Mouse (Mus musculus): ENCODE data around the gene Rae1. TPM values are rescaled to one million over a fixed set of nuclear protein-coding genes. Genes with fewer than 3 reads are reported as not detected.
A peak's percentile ranks its signal among the peaks of the same experiment; 100 is the strongest.

The Rae1 gene
- polyA plus RNA-seq (2015; fragmentation: Nextera tagmentation; extraction: Ambion mirVana): 118 and 126 TPM in 2 replicates

- H3K9ac ChIP-seq: peak within 1 kb of the TSS; percentile 86
- under 1% methylated on average over 45 of the region's 45 CpGs for WGBS
- peak; percentile 96 for ATAC-seq (replicated peaks)
- 0 out of 2 replicates have a peak, but pooled peaks cover 7% of the 10 kb centered on the region for H3K27me3 ChIP-seq (replicated peaks)
- peak within 1 kb of the TSS; percentile 76 for H3K4me2 ChIP-seq
- peaks cover 17% of the 10 kb centered on the region for H3K36me3 ChIP-seq (replicated peaks)
- H3K27ac ChIP-seq: peak within 1 kb of the TSS; percentile 86
- H3K4me1 ChIP-seq: peaks cover 17% of the 10 kb centered on the region
- peak within 1 kb of the TSS; percentile 91 for H3K4me3 ChIP-seq
- H3K9me3 ChIP-seq: no peaks in the 10 kb centered on the region
Observed at GRCm38 (mm10) chr2:172999630-173000284, at the start of gene Rae1. TSS of gene Rae1 (plus strand) at chr2:173000117.

DNA sequence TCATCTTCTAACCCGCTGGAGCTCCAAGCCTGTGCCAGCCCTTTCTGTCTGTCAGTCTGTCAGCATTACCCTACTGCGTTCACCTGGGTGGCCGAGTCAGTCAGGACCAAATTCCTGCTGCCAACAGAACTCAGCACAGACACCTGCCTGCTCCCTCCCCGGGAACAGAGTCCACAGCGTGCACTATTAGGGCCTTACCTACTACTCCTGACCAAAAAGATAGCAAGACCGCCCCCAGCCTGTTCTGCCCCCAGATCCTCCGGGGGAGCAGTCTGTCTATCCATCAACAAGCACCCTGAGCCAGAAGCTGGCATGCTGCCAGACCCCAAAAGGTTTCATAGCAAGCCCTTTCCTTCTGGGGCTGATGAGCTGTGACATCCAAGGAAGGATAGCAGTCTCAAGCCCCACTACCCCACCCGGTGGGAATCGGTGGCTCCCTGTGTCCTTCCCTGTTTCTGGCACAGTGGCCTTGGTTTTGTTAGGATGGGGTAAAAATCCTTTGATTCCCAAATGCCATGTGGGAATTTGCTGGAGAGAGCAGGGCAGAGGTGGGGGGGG, 49.7 kb upstream of the Rae1 start:
- Histone ChIP-seq H3K27ac (no peak overlapping the region), H3K9ac (no peak overlapping the region), H3K4me3 (no peak overlapping the region), H3K36me3 (replicated peaks) (no peaks in the 10 kb centered on the region), H3K4me1 (peaks cover 8% of the 10 kb centered on the region; the same call in 1 of the 2 replicates), H3K27me3 (replicated peaks) (0 out of 2 replicates have a peak, but pooled peaks cover 12% of the 10 kb centered on the region), H3K4me2 (no peak overlapping the region), H3K9me3 (no peaks in the 10 kb centered on the region)
- 60% methylated on average over 9 of the region's 9 CpGs for WGBS
- no peak for ATAC-seq (replicated peaks)

GRCm38 (mm10) chr2:172950722-172951121, 49.2 kb upstream of the Rae1 start:
- H3K4me3 ChIP-seq: no peak overlapping the region
- H3K4me2 ChIP-seq: no peak overlapping the region
- H3K9ac ChIP-seq: no peak overlapping the region
- H3K27me3 ChIP-seq (replicated peaks): 0 out of 2 replicates have a peak, but pooled peaks cover 9% of the 10 kb centered on the region
- H3K4me1 ChIP-seq: peaks cover 8% of the 10 kb centered on the region; the same call in 1 of the 2 replicates
- ATAC-seq (replicated peaks): no peak
- no peak overlapping the region for H3K27ac ChIP-seq
- no peaks in the 10 kb centered on the region for H3K9me3 ChIP-seq
- 25% methylated on average over 11 of the region's 11 CpGs for WGBS
- H3K36me3 ChIP-seq (replicated peaks): no peaks in the 10 kb centered on the region

- Histone ChIP-seq H3K36me3 (replicated peaks) (no peaks in the 10 kb centered on the region), H3K9ac (no peak overlapping the region), H3K4me2 (no peak overlapping the region), H3K27ac (no peak overlapping the region), H3K9me3 (no peaks in the 10 kb centered on the region), H3K4me3 (no peak overlapping the region), H3K4me1 (peaks cover 8% of the 10 kb centered on the region; the same call in 1 of the 2 replicates), H3K27me3 (replicated peaks) (0 out of 2 replicates have a peak, but pooled peaks cover 6% of the 10 kb centered on the region)
- no peak for ATAC-seq (replicated peaks)
- 88% methylated on average over 2 of the region's 2 CpGs for WGBS
Observed at GRCm38 (mm10) chr2:172951976-172952375, 47.9 kb upstream of the Rae1 start.

DNA sequence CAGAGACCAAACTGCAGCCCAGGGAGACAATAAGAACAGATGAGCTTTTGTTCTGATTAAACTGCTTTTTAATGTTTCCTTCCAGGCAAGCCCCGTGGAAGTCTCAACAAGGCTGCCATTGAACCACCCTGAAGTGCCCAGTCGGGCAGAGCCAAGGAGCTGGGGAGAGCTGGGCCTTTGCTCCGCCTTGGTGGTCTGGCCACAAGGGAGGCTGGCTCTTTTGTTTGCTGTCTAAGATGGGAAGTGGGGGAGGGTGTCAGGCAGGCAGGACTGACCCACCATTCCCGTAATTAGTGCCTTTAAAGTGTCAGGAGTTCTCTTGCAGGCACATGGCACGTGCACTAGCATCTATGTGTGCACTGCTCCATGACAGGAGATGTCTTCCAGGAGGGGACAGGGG, 41.3 kb upstream of the Rae1 start:
- Histone ChIP-seq H3K9ac (no peak overlapping the region), H3K4me3 (no peak overlapping the region), H3K4me1 (no peaks in the 10 kb centered on the region), H3K9me3 (no peaks in the 10 kb centered on the region), H3K27ac (no peak overlapping the region), H3K27me3 (replicated peaks) (no peaks in the 10 kb centered on the region), H3K36me3 (replicated peaks) (no peaks in the 10 kb centered on the region), H3K4me2 (no peak overlapping the region)
- WGBS: 3% methylated on average over 5 of the region's 5 CpGs
- 0 out of 2 replicates have a peak, but pooled peaks have one; percentile 50 for ATAC-seq (replicated peaks)

DNA sequence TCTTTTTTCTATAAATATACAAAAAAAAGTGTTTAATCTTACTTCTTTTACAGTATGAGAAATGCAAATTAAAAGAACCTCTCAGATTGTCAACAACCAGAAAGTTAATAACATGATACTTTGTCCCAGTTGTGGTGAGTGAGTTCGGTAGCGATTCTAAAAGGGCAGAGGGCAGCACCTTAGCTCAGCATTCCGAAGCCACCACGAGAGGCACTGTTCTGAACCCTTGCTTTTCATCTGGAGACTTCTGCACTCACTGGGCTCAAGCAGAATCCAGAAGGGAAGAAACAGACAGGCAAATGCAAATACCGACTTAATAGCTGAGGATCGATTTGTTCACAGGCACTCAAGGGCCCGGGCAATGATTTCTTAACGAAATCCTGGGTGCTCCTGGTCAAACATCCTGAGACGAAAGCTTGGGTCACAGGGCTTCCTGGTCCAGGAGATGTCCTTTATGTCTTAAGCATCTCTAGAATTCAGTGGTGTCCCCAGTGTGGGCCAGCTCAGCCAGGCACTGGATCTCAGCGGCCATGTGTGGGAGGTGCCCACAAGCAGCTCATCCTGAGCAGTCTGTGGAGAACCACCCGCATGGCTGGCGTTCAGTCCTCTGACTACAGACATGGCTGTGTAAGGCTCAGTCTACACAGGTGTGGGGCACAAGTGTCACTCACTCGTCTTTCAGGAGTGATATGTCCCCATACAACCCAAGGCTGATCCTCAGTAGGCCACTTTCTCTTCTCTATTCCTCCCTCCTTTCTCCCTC, 40.7 kb upstream of the Rae1 start:
- Histone ChIP-seq H3K4me2 (no peak overlapping the region), H3K36me3 (replicated peaks) (no peaks in the 10 kb centered on the region), H3K9me3 (no peaks in the 10 kb centered on the region), H3K27ac (no peak overlapping the region), H3K4me3 (no peak overlapping the region), H3K27me3 (replicated peaks) (no peaks in the 10 kb centered on the region), H3K4me1 (no peaks in the 10 kb centered on the region), H3K9ac (no peak overlapping the region)
- no peak for ATAC-seq (replicated peaks)
- 50% methylated on average over 13 of the region's 13 CpGs for WGBS

- Histone ChIP-seq H3K9me3 (no peaks in the 10 kb centered on the region), H3K4me1 (no peaks in the 10 kb centered on the region), H3K4me2 (no peak overlapping the region), H3K27me3 (replicated peaks) (no peaks in the 10 kb centered on the region), H3K4me3 (no peak overlapping the region), H3K36me3 (replicated peaks) (no peaks in the 10 kb centered on the region), H3K27ac (no peak overlapping the region), H3K9ac (no peak overlapping the region)
- 91% methylated on average over 3 of the region's 3 CpGs for WGBS
- no peak for ATAC-seq (replicated peaks)
Observed at GRCm38 (mm10) chr2:172960350-172960749, 39.6 kb upstream of the Rae1 start.

DNA sequence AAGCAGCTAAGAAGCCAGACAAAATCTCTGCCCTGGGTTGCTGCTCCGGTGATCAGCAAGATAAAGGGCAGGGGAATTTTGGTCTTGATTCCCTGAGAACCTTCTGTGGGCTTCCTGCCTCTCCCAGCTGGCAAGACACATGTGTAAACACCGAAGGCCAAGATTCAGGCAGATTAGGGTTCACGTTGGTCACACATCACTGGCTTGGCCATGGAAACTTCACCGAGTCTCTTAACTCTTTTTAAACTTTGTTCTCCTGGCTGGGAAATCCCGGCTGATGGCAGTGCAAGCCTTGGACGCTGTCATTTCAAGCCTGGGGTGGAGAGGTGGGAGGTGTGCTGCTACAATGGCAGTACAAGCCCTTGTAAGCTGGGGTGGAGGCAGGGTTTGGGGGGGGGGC, 38.7 kb upstream of the Rae1 start:
- no peak for ATAC-seq (replicated peaks)
- 27% methylated on average over 6 of the region's 6 CpGs for WGBS
- H3K27me3 ChIP-seq (replicated peaks): no peaks in the 10 kb centered on the region
- no peak overlapping the region for H3K27ac ChIP-seq
- H3K4me1 ChIP-seq: no peaks in the 10 kb centered on the region
- H3K9me3 ChIP-seq: no peaks in the 10 kb centered on the region
- H3K4me2 ChIP-seq: no peak overlapping the region
- H3K9ac ChIP-seq: no peak overlapping the region
- H3K4me3 ChIP-seq: no peak overlapping the region
- H3K36me3 ChIP-seq (replicated peaks): no peaks in the 10 kb centered on the region

DNA sequence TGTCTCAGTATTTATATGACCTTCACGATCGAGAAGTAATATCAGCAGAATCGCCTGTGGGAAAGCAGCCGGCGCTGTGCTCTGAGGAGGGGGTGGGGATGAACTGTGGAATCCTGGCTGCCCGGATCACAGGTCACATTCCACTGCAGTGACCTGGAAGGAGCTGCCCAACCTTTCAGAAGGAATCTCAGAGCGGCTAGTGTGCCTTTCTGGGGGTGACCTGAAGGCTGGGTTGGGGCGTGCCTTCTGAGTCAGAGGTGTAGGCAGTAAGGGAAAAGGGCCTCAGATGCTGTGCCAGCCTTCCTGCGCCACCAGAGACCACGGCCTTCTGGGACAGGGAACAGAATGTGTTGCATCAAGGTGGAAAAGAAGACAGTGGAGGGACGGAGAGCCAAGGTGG, 34.7 kb upstream of the Rae1 start:
- no peak for ATAC-seq (replicated peaks)
- Histone ChIP-seq H3K4me1 (no peaks in the 10 kb centered on the region), H3K4me3 (no peak overlapping the region), H3K9me3 (no peaks in the 10 kb centered on the region), H3K27me3 (replicated peaks) (no peaks in the 10 kb centered on the region), H3K4me2 (no peak overlapping the region), H3K9ac (no peak overlapping the region), H3K27ac (no peak overlapping the region), H3K36me3 (replicated peaks) (no peaks in the 10 kb centered on the region)
- WGBS: 52% methylated on average over 11 of the region's 11 CpGs

- Histone ChIP-seq H3K36me3 (replicated peaks) (no peaks in the 10 kb centered on the region), H3K9me3 (no peaks in the 10 kb centered on the region)
- ATAC-seq (replicated peaks): no peak
Observed at GRCm38 (mm10) chr2:172966480-172966879, 33.4 kb upstream of the Rae1 start.

GRCm38 (mm10) chr2:172971865-172972264, 28.1 kb upstream of the Rae1 start:
- H3K4me3 ChIP-seq: no peak overlapping the region
- no peaks in the 10 kb centered on the region for H3K27me3 ChIP-seq (replicated peaks)

More at GRCm38 (mm10) chr2:172966480-172966879, 33.4 kb upstream of the Rae1 start:
- no peak overlapping the region for H3K4me2 ChIP-seq
- 86% methylated on average over 5 of the region's 5 CpGs for WGBS
- H3K4me3 ChIP-seq: no peak overlapping the region
- no peak overlapping the region for H3K9ac ChIP-seq
- no peaks in the 10 kb centered on the region for H3K27me3 ChIP-seq (replicated peaks)
- no peaks in the 10 kb centered on the region for H3K4me1 ChIP-seq
- no peak overlapping the region for H3K27ac ChIP-seq

DNA sequence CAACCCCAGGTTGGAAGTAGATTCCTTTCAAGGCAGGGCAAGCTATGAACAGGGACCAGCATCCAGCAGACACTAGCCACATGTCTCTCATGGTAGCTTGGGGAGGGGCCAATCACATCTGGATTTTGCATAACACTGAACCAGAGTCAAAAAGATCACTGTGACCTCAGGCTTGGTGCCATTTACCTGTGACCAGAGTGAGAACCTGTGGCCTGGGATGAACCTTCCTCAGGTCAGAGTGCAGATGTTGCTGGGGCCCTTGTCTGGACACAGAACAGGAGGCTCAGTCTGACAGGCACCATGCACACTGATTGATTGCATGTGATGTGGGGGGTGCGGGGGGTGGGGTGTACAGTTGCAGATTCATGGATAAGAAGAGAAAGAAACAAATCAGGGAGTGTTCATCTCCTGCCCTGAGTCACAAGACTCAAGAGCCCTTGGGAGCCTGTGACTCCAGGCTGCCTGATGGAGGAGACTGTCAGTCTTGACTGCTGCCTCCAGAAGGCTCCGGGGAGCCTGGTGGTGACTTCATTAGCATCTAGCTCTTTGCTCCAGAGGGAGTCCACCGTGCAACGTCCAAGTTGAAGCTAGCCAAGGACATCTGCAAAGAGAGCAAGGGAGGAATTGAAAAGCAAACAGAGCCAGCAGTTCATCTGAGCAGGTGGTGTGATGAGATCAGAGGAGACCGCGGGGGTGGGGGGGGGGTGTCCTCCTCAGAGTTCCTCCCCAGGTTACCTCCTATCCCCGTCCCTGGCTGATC, 25.9 kb upstream of the Rae1 start:
- no peaks in the 10 kb centered on the region for H3K9me3 ChIP-seq
- 37% methylated on average over 7 of the region's 7 CpGs for WGBS

More at GRCm38 (mm10) chr2:172971865-172972264, 28.1 kb upstream of the Rae1 start:
- H3K9me3 ChIP-seq: no peaks in the 10 kb centered on the region
- WGBS: 89% methylated on average over 2 of the region's 2 CpGs
- no peaks in the 10 kb centered on the region for H3K36me3 ChIP-seq (replicated peaks)
- H3K27ac ChIP-seq: no peak overlapping the region
- H3K4me1 ChIP-seq: peaks cover 7% of the 10 kb centered on the region; the same call in 1 of the 2 replicates
- ATAC-seq (replicated peaks): no peak
- no peak overlapping the region for H3K4me2 ChIP-seq
- no peak overlapping the region for H3K9ac ChIP-seq

More for the DNA sequence above, 25.9 kb upstream of the Rae1 start:
- H3K36me3 ChIP-seq (replicated peaks): no peaks in the 10 kb centered on the region
- no peaks in the 10 kb centered on the region for H3K27me3 ChIP-seq (replicated peaks)
- no peak overlapping the region for H3K27ac ChIP-seq
- ATAC-seq (replicated peaks): no peak
- H3K4me1 ChIP-seq: peaks cover 18% of the 10 kb centered on the region
- H3K4me2 ChIP-seq: no peak overlapping the region
- H3K4me3 ChIP-seq: no peak overlapping the region
- no peak overlapping the region for H3K9ac ChIP-seq
